Mouse (Mus musculus) hindbrain, embryonic 15.5 days (tissue): ENCODE results near the gene Lrrc56. TPM values are rescaled to one million over a fixed set of nuclear protein-coding genes. Genes with fewer than 3 reads are reported as not detected.

Source experiments
- ATAC-seq: fragments of 200-750 bp; cut with Nextera tagmentation; 2 replicates; pipeline ENCODE4 v1.8.0; 2017; ENCODE audit warnings: low read depth, moderate number of reproducible peaks, moderate TSS enrichment; ENCODE audit not compliant: low FRiP score
- H3K27ac ChIP-seq: fragments of 300-500 bp; sonication (generic); replicated peaks from 2 replicates; pipeline ENCODE4 v1.5.1; 2015; ENCODE audit warnings: mild to moderate bottlenecking, inconsistent platforms
- H3K27me3 ChIP-seq: fragments of 300-500 bp; sonication (generic); 2 replicates; pipeline ENCODE4 v1.6.1; 2015; ENCODE audit warnings: control low read depth, inconsistent platforms
- H3K36me3 ChIP-seq: fragments of 300-500 bp; sonication (generic); 2 replicates; pipeline ENCODE4 v1.6.1; 2015; ENCODE audit warnings: control low read depth, inconsistent platforms
- H3K4me1 ChIP-seq: fragments of 300-500 bp; sonication (generic); replicated peaks from 2 replicates; pipeline ENCODE4 v1.6.1; 2015; ENCODE audit warnings: control low read depth, inconsistent platforms
- H3K4me2 ChIP-seq: fragments of 300-500 bp; sonication (generic); 2 replicates; pipeline ENCODE4 v1.6.1; 2015; ENCODE audit warnings: moderate library complexity, mild to moderate bottlenecking, inconsistent platforms
- H3K4me3 ChIP-seq: fragments of 300-500 bp; sonication (generic); 2 replicates; pipeline ENCODE4 v1.5.1; 2015; ENCODE audit warnings: mild to moderate bottlenecking, inconsistent platforms
- H3K9ac ChIP-seq: fragments of 300-500 bp; sonication (generic); 2 replicates; pipeline ENCODE4 v1.6.1; 2015; ENCODE audit warnings: inconsistent platforms
- H3K9me3 ChIP-seq: fragments of 300-500 bp; sonication (generic); 2 replicates; pipeline ENCODE4 v1.6.1; 2016; ENCODE audit warnings: control low read depth, inconsistent platforms
- WGBS: fragments of 180-500 bp; shearing (Covaris S2); methylation state at CpG from one replicate; pipeline ENCODE4 v1.1.7; 2015; 5-methylcytosine and 5-hydroxymethylcytosine counted together
- polyA plus RNA-seq: library from polyadenylated mRNA; unstranded; fragments of >200 nt; fragmentation: Nextera tagmentation; extraction: Ambion mirVana; gene quantifications from 2 replicates; pipeline ENCODE4 v1.2.1, GENCODE M21; 2015

The Lrrc56 gene
- polyA plus RNA-seq, 1 experiment from 2014 or later, result 11.2 TPM

DNA sequence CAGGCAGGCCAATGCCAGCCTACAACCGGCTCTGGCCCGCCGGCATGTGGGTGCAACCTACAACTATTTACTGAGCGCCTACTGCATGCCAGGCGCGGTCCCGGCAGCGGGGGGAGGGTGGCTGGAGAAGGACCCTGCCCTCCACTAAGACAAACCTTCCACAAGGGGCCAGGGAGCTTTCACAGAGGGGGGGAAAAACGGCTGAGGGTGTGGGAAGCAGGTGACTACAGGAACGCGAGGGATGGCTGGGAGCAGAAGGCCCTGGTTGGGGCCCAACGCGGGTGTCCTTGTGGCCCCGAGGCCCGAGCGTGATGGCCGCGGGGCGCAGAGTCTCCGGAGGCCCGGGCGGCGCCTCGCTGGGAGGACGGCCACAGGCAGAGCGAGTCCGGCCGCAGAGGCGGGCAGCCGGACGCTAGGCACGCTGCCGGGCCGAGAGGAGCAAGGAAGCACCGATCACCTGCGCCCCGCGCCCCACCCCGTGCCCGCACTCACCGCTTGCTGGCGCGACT lies 555 bp upstream of the Lrrc56 start:
- Histone ChIP-seq H3K27me3 (no peaks in the 10 kb centered on the region), H3K4me1 (peaks cover 29% of the 10 kb centered on the region), H3K9me3 (no peaks in the 10 kb centered on the region), H3K4me2 (peak overlapping the region; percentile 100), H3K9ac (peak overlapping the region; percentile 98), H3K27ac (peak overlapping the region; percentile 87), H3K36me3 (peaks cover 33% of the 10 kb centered on the region), H3K4me3 (peak overlapping the region; percentile 67)
- WGBS, result 0% methylated on average over 32 of the region's 43 CpGs
- no peak for ATAC-seq

DNA sequence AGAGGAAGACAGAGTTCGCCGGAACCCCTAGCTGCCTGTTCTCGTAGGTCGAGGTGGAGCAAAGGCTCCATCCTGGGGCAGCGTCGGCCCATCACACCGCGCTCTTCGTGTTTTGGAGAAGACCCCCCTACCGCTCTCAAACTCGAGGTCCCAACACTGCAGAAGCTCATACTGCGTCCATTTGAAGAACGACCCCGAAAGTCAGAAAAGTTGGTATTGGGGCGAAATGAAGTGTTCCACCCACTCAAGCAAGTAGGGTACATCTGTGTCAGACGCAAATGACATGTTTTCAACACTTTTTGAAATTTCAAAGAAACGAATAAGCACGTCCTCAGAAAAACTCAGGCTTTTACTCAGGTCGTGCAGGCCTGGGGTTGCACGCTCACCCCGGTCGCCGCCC lies 452 bp downstream of the Lrrc56 start:
- H3K4me3 ChIP-seq, result peak overlapping the region; percentile 67
- H3K27me3 ChIP-seq, result no peaks in the 10 kb centered on the region
- H3K9ac ChIP-seq, result peak overlapping the region; percentile 53
- peak overlapping the region; percentile 100 for H3K4me2 ChIP-seq
- peaks cover 29% of the 10 kb centered on the region for H3K4me1 ChIP-seq
- 0% methylated on average over 23 of the region's 23 CpGs for WGBS
- no peak for ATAC-seq
- H3K27ac ChIP-seq, result peak overlapping the region; percentile 81
- H3K9me3 ChIP-seq, result no peaks in the 10 kb centered on the region
- peaks cover 26% of the 10 kb centered on the region for H3K36me3 ChIP-seq

DNA sequence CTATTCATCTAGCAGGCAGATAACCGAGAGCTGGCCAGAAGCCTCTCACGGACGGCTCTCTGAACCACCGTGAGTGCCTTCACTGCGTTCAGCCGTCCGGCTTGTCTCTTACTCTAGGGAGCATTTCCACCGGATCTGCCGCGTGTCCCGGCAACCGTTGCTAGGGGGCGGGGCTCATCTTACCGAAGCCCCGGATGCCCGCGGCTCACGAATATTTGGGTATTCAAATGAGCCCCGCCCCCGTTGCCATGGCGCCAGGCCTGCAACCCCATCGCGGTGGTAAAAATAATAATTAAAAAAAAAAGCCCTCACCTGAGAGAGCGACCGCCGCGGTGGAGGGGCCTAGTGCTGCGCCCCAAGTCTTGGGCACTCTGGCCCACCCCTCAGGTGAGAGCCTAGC lies 873 bp downstream of the Lrrc56 start:
- Histone ChIP-seq H3K27me3 (no peaks in the 10 kb centered on the region), H3K4me2 (peak overlapping the region; percentile 100), H3K36me3 (peaks cover 22% of the 10 kb centered on the region), H3K27ac (peak overlapping the region; percentile 81), H3K4me1 (peaks cover 29% of the 10 kb centered on the region), H3K9ac (peak overlapping the region; percentile 53), H3K9me3 (no peaks in the 10 kb centered on the region), H3K4me3 (peak overlapping the region; percentile 67)
- under 1% methylated on average over 28 of the region's 28 CpGs for WGBS
- peak; percentile 21 for ATAC-seq

DNA sequence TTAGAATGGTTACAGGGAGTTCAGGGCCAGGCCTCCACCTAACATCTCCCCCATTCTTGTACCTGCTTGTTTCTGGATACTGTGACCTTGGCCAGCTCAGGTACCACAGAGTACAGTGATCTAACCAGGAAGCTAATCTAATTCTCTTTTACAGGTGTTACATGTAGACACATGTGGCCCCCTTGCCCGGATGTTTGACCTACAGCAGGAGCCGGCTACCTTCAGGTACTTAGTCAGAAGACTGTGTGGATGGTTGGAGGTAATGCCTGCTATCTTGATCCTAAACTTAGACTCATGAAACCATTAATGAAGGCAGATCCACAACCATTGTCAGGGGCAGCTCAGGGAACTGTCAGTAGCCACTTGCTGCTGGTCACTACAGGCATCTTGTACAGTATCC lies 1.8 kb downstream of the Lrrc56 start:
- Histone ChIP-seq H3K36me3 (peaks cover 13% of the 10 kb centered on the region), H3K27me3 (no peaks in the 10 kb centered on the region), H3K4me3 (peak overlapping the region; percentile 67; the same call in 1 of the 2 replicates), H3K4me1 (peaks cover 29% of the 10 kb centered on the region), H3K9ac (no peak overlapping the region), H3K9me3 (no peaks in the 10 kb centered on the region), H3K27ac (no peak overlapping the region), H3K4me2 (peak overlapping the region; percentile 100; the same call in 1 of the 2 replicates)
- WGBS, result 94% methylated on average over 2 of the region's 2 CpGs
- ATAC-seq, result no peak

DNA sequence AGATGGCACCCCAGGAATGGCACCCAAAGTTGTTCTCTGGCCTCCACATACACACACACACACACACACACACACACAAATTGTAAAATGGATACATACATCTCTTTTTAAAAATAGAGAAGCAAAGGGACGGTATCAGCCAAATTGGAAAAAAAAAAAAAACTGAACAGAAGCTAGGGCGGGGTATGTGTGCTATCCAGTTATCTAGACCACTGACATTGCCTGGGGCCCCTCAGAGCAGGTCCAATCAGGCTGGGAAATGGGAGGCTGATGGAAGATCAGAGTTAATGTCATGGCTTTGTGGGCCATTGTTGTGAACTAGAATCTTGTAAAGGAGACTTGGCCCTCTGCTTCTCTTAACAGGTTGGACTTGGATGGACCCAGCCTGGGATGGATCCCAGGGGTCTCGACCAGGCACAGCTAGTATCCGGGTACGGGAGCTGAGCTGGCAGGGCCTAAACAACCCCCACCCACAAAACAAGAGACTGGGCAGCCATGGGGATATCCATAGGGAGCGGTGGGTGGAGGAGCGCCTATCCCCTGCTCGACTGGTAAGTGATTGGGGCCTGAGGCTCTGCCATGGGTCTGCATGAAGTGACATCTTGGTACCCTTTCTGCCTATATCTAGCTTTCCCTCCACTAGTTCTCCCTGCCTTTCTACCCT lies 2.8 kb downstream of the Lrrc56 start:
- Histone ChIP-seq H3K4me3 (no peak overlapping the region), H3K9ac (no peak overlapping the region), H3K27me3 (no peaks in the 10 kb centered on the region), H3K4me1 (peaks cover 29% of the 10 kb centered on the region), H3K36me3 (peaks cover 4% of the 10 kb centered on the region; the same call in 1 of the 2 replicates), H3K9me3 (no peaks in the 10 kb centered on the region), H3K4me2 (no peak overlapping the region), H3K27ac (no peak overlapping the region)
- ATAC-seq, result no peak
- 91% methylated on average over 8 of the region's 8 CpGs for WGBS

DNA sequence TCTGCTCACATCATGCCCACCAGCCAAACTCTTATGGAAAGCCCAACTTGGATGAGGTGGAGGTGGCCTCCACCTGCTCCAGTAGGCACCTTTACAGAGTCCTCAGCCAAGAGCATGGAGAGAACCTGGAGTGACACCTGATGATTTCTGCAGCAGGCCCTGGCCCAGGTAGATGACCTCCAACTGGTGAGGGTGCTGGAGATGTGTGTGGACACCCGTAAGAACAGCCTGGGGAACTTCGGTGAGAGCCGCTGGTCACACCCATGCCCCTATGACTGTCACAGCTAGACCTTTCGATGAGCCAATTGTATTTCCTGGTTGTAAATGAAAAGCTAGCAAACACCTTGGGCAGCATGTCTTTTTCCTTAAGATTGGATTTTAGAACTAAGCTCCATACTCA lies 4.2 kb downstream of the Lrrc56 start:
- Histone ChIP-seq H3K9me3 (no peaks in the 10 kb centered on the region), H3K27ac (no peak overlapping the region), H3K9ac (no peak overlapping the region), H3K27me3 (no peaks in the 10 kb centered on the region), H3K36me3 (no peaks in the 10 kb centered on the region), H3K4me2 (no peak overlapping the region), H3K4me3 (no peak overlapping the region), H3K4me1 (peaks cover 15% of the 10 kb centered on the region)
- ATAC-seq, result no peak
- 96% methylated on average over 4 of the region's 4 CpGs for WGBS

DNA sequence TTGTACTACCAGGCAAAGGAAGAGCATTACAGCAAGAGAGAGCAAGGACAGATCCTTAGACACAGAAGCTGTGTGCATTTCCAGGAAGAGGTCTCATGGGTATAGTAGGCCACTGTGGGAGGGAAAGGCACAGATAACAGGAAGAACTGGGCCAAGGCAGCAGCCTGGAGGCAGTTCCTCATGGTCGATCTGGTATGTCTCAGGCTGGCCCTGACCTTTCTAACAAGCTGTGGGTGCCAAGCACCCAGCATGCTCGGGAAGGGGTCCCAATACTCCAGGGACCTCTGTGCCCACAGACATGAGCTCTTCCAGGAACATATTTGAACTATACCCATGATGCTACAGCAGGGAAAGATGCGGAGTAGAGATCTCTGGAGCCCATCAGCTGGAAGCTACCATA lies 10.6 kb downstream of the Lrrc56 start:
- Histone ChIP-seq H3K9ac (no peak overlapping the region), H3K4me3 (no peak overlapping the region), H3K27me3 (no peaks in the 10 kb centered on the region), H3K4me2 (no peak overlapping the region), H3K4me1 (no peaks in the 10 kb centered on the region), H3K9me3 (no peaks in the 10 kb centered on the region), H3K27ac (no peak overlapping the region), H3K36me3 (no peaks in the 10 kb centered on the region)
- no peak for ATAC-seq
- WGBS, result 81% methylated on average over 3 of the region's 3 CpGs

DNA sequence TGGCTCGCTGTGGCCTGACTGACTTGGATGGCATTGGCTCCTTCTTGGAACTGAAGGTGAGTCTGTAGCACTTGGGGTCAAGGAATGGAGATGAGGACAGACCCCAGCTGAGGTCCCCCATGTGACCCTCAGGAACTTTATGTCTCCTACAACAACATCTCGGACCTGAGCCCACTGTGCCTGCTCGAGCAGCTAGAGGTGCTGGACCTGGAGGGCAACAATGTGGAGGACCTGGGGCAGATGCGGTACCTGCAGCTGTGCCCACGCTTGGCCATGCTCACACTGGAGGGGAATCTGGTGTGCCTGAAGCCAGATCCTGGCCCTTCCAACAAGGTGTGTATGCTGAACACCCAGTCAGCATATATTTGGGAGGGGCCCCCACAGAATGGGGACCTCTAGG lies 11.5 kb downstream of the Lrrc56 start:
- ATAC-seq, result no peak
- WGBS, result 93% methylated on average over 5 of the region's 5 CpGs
- no peaks in the 10 kb centered on the region for H3K36me3 ChIP-seq

DNA sequence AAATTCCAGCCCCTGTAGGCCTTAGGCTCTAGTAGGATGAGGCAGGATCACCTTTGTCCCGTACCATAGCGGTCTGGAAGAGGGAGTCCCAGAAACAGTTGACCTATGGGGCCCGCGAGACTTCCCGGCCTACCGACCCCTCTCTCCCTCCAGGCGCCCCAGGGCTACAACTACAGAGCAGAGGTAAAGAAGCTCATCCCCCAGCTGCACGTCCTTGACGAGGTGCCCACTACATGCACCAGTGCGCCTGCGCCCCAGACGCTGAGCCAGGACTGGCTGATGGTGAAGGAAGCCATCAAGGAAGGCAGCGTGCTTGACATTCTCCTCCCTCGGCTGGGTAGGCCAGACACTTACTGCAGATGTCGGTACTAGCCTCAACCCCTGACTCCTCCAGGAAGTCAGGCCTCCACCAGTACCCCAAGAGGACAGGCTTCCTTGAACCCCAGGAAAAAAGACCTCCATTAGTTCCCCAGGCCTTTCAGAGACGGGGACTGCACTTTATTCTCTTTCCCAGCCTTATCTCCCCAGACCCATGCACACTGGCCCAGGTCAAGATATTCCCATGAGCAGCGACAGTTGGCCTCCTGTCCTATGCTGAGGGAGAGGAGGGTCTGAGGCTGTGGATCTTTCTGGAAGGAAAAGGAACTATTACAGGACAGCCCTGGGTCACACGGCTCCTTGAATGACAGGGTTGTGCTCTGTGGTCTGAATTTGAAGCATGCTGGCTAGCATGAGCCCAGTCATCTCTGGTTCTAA lies 12.4 kb downstream of the Lrrc56 start:
- Histone ChIP-seq H3K4me3 (no peak overlapping the region), H3K9ac (no peak overlapping the region), H3K4me1 (no peaks in the 10 kb centered on the region), H3K27ac (no peak overlapping the region), H3K27me3 (no peaks in the 10 kb centered on the region), H3K36me3 (no peaks in the 10 kb centered on the region), H3K9me3 (no peaks in the 10 kb centered on the region), H3K4me2 (no peak overlapping the region)
- ATAC-seq, result 0 out of 2 replicates have a peak, but pooled peaks have one; percentile 31
- 94% methylated on average over 18 of the region's 18 CpGs for WGBS

More for the DNA sequence above, 11.5 kb downstream of the Lrrc56 start:
- Histone ChIP-seq H3K27ac (no peak overlapping the region), H3K9me3 (no peaks in the 10 kb centered on the region), H3K27me3 (no peaks in the 10 kb centered on the region), H3K4me1 (no peaks in the 10 kb centered on the region), H3K4me3 (no peak overlapping the region), H3K9ac (no peak overlapping the region), H3K4me2 (no peak overlapping the region)

DNA sequence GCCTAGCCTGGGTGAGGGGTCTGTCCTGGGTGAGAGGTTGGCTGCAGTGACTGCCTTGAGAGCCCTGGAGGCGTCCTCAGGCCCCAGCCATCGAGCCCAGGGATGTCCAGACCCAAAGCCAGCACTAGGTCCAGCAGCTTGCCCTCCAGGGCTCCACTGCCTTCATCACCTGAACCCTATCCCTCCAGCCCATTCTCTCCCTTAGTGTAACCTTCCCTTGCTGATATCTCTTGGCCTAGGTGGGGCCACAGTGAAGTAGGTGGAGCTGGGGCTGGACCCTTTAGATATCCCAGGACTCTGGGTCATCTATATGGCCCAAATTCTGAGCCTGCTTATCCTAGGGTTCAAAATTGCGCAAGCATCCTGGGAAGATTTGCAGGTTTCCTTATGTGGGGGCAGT lies 15.6 kb downstream of the Lrrc56 start:
- Histone ChIP-seq H3K4me3 (no peak overlapping the region), H3K27ac (no peak overlapping the region), H3K27me3 (no peaks in the 10 kb centered on the region), H3K9me3 (no peaks in the 10 kb centered on the region), H3K36me3 (no peaks in the 10 kb centered on the region), H3K4me1 (no peaks in the 10 kb centered on the region), H3K9ac (no peak overlapping the region), H3K4me2 (no peak overlapping the region)
- WGBS, result 84% methylated on average over 3 of the region's 3 CpGs
- no peak for ATAC-seq

DNA sequence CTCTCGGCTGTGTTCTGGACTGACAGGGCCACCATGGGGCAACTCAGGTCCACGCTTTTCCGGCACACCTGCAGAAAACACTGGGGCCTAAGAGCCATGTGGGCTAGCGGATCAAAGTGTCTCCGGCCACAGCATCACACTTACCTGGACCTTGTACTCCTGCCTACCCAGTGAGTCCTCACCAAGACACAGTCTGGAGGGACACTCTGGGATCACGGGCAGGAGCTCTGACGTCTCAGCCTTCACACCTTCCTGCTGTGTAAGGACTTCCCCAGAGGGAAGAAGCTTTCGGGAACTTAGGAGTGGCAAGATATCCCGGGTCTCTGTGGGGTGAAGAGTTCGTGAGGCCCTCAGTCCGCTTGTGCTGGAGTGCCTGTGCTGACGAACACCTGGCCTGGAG lies 16.2 kb downstream of the Lrrc56 start:
- Histone ChIP-seq H3K27ac (no peak overlapping the region), H3K36me3 (no peaks in the 10 kb centered on the region), H3K4me1 (peaks cover 5% of the 10 kb centered on the region), H3K4me3 (no peak overlapping the region), H3K27me3 (no peaks in the 10 kb centered on the region), H3K9ac (no peak overlapping the region), H3K4me2 (no peak overlapping the region), H3K9me3 (no peaks in the 10 kb centered on the region)
- 87% methylated on average over 12 of the region's 12 CpGs for WGBS
- no peak for ATAC-seq

DNA sequence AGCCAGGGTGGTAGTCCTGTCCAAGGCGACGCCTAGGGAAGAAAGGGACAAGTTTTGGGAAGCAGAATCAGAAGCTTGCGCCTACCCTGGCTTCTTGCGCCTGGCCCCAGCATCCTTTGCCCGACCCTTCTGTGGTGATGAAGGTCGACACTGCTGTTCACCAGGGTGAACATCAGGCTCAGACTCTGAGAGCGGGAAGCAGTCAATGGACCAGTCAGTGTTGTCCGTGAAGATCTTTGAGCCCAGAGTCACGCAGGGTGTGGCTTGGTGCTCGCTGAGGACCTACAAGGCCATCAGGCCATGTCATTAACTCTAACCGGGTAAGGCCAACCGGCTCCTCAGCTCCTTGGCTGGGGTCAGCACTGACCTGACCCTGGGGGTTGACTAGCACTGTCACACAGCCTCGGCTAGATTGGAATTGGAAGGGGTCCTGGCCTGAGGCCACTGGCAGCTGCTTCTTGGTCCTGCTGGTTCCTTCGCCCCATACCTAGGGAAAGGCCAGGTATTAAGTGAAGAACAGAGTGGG lies 16.7 kb downstream of the Lrrc56 start:
- no peak overlapping the region for H3K4me3 ChIP-seq
- no peak overlapping the region for H3K27ac ChIP-seq
- WGBS, result 91% methylated on average over 14 of the region's 14 CpGs
- H3K4me2 ChIP-seq, result no peak overlapping the region
- no peaks in the 10 kb centered on the region for H3K36me3 ChIP-seq
- no peaks in the 10 kb centered on the region for H3K9me3 ChIP-seq
- H3K9ac ChIP-seq, result no peak overlapping the region
- no peak for ATAC-seq
- H3K27me3 ChIP-seq, result no peaks in the 10 kb centered on the region
- peaks cover 6% of the 10 kb centered on the region for H3K4me1 ChIP-seq
